Mouse (Mus musculus) thymus, postnatal 14 days (tissue): ENCODE data around the gene Cpa1.

Source experiments
- DNase-seq: peaks from one replicate; pipeline ENCODE4 v3.0.0; 2021

Cpa1 gene

GRCm38 (mm10) chr6:30638674-30639268 is at the start of gene Cpa1:
Gene Cpa1, plus strand, starts transcription at chr6:30639218.
- no peak for DNase-seq

- no peak for DNase-seq
Measured at GRCm38 (mm10) chr6:30589819-30590218, 49.2 kb upstream of the Cpa1 start.

- no peak for DNase-seq
Measured at GRCm38 (mm10) chr6:30591851-30592404, 47.1 kb upstream of the Cpa1 start.

- no peak for DNase-seq
Measured at GRCm38 (mm10) chr6:30592417-30592974, 46.5 kb upstream of the Cpa1 start.

- no peak for DNase-seq
Measured at GRCm38 (mm10) chr6:30594364-30594763, 44.7 kb upstream of the Cpa1 start.

GRCm38 (mm10) chr6:30596230-30596898 is 42.7 kb upstream of the Cpa1 start:
- DNase-seq = no peak

- DNase-seq = no peak
Measured at GRCm38 (mm10) chr6:30600033-30600432, 39.0 kb upstream of the Cpa1 start.

GRCm38 (mm10) chr6:30600995-30601394 is 38.0 kb upstream of the Cpa1 start:
- DNase-seq = no peak

GRCm38 (mm10) chr6:30604342-30604867 is 34.6 kb upstream of the Cpa1 start:
- no peak for DNase-seq

GRCm38 (mm10) chr6:30605111-30605510 is 33.9 kb upstream of the Cpa1 start:
- no peak for DNase-seq

GRCm38 (mm10) chr6:30605672-30606071 is 33.3 kb upstream of the Cpa1 start:
- no peak for DNase-seq

GRCm38 (mm10) chr6:30610710-30611109 is 28.3 kb upstream of the Cpa1 start, which contains the start of gene Cpa5:
Gene Cpa5, plus strand, starts transcription at chr6:30611010.
- no peak for DNase-seq

GRCm38 (mm10) chr6:30611212-30611611 is 27.8 kb upstream of the Cpa1 start:
- DNase-seq = no peak

GRCm38 (mm10) chr6:30614251-30614650 is 24.8 kb upstream of the Cpa1 start:
- no peak for DNase-seq

- no peak for DNase-seq
Measured at GRCm38 (mm10) chr6:30615741-30616140, 23.3 kb upstream of the Cpa1 start.

GRCm38 (mm10) chr6:30616491-30616941 is 22.5 kb upstream of the Cpa1 start:
- DNase-seq = no peak

GRCm38 (mm10) chr6:30617020-30617958 is 21.7 kb upstream of the Cpa1 start:
- no peak for DNase-seq

GRCm38 (mm10) chr6:30617959-30618590 is 20.9 kb upstream of the Cpa1 start:
- DNase-seq = no peak

- DNase-seq = no peak
Measured at GRCm38 (mm10) chr6:30618735-30619134, 20.3 kb upstream of the Cpa1 start.

GRCm38 (mm10) chr6:30619606-30620005 is 19.4 kb upstream of the Cpa1 start:
- no peak for DNase-seq

GRCm38 (mm10) chr6:30620591-30620990 is 18.4 kb upstream of the Cpa1 start:
- DNase-seq = no peak

- DNase-seq = no peak
Measured at GRCm38 (mm10) chr6:30620994-30621393, 18.0 kb upstream of the Cpa1 start.
